Mouse (Mus musculus): ENCODE data around the gene Sar1b. TPM values are rescaled to one million over a fixed set of nuclear protein-coding genes. Genes with fewer than 3 reads are reported as not detected.

The Sar1b gene
- polyA plus RNA-seq, 1 experiment: 61.7 TPM

GRCm38 (mm10) chr11:51817756-51818155, 54.3 kb downstream of the Sar1b start:
- TF ChIP-seq REST (IDR thresholded peaks at IDR 0.05; ENCODE audit: insufficient read depth, insufficient read length): no peak
- TF ChIP-seq TCF12 (IDR thresholded peaks at IDR 0.05; ENCODE audit: insufficient read depth, poor library complexity, severe bottlenecking): no peak
- TF ChIP-seq MYOG (IDR thresholded peaks at IDR 0.05; ENCODE audit: control insufficient read depth in 1 of 3, insufficient read depth in 1 of 3, insufficient read length in 2 of 3, low read depth in 2 of 3): no peak
- TF ChIP-seq USF1 (IDR thresholded peaks at IDR 0.05; ENCODE audit: low read depth): no peak
- no peak for TF ChIP-seq SRF (IDR thresholded peaks at IDR 0.05; ENCODE audit: control insufficient read depth, insufficient read length, low read depth)
- TF ChIP-seq E2F4 (IDR thresholded peaks at IDR 0.05; ENCODE audit: insufficient read depth): no peak
- TF ChIP-seq MYOD1 (IDR thresholded peaks at IDR 0.05; ENCODE audit: control insufficient read depth in 1 of 3, insufficient read length in 2 of 3, low read depth in 2 of 3): no peak
- no peak for TF ChIP-seq POLR2AphosphoS2 (IDR thresholded peaks at IDR 0.05; ENCODE audit: insufficient read length, low read depth)
- TF ChIP-seq MAX (IDR thresholded peaks at IDR 0.05; ENCODE audit: low read depth): no peak
- no peak for TF ChIP-seq CEBPB (IDR thresholded peaks at IDR 0.05; ENCODE audit: insufficient read depth, poor library complexity, severe bottlenecking)
- no peak for TF ChIP-seq POLR2A (IDR thresholded peaks at IDR 0.05; ENCODE audit: insufficient read length, low read depth)
- no peak for TF ChIP-seq TCF3 (IDR thresholded peaks at IDR 0.05; ENCODE audit: insufficient read length, low read depth)
- no peak overlapping the region for H3K4me3 ChIP-seq
- no peaks in the 10 kb centered on the region for H3K36me3 ChIP-seq (ENCODE audit: control insufficient read depth, insufficient read depth)
- no peaks in the 10 kb centered on the region for H3K27me3 ChIP-seq (ENCODE audit: control insufficient read depth, insufficient read depth, insufficient read length)
- no peak overlapping the region for H3ac ChIP-seq (ENCODE audit: control insufficient read depth, insufficient read length)
- no peaks in the 10 kb centered on the region for H3K79me2 ChIP-seq (ENCODE audit: control insufficient read depth, insufficient read depth)
- no peak overlapping the region for H3K4me2 ChIP-seq (ENCODE audit: low read depth)

- Histone ChIP-seq H3ac (ENCODE audit: control insufficient read depth, insufficient read length) (no peak overlapping the region), H3K36me3 (ENCODE audit: control insufficient read depth, insufficient read depth) (no peaks in the 10 kb centered on the region), H3K79me2 (ENCODE audit: control insufficient read depth, insufficient read depth) (no peaks in the 10 kb centered on the region), H3K27me3 (ENCODE audit: control insufficient read depth, insufficient read depth, insufficient read length) (no peaks in the 10 kb centered on the region), H3K4me3 (no peak overlapping the region), H3K4me2 (ENCODE audit: low read depth) (no peak overlapping the region)
- TF ChIP-seq TCF3 (IDR thresholded peaks at IDR 0.05; ENCODE audit: insufficient read length, low read depth): no peak
- TF ChIP-seq MYOD1 (IDR thresholded peaks at IDR 0.05; ENCODE audit: control insufficient read depth in 1 of 3, insufficient read length in 2 of 3, low read depth in 2 of 3): no peak
- no peak for TF ChIP-seq MYOG (IDR thresholded peaks at IDR 0.05; ENCODE audit: control insufficient read depth in 1 of 3, insufficient read depth in 1 of 3, insufficient read length in 2 of 3, low read depth in 2 of 3)
- no peak for TF ChIP-seq MAX (IDR thresholded peaks at IDR 0.05; ENCODE audit: low read depth)
- no peak for TF ChIP-seq POLR2AphosphoS2 (IDR thresholded peaks at IDR 0.05; ENCODE audit: insufficient read length, low read depth)
- TF ChIP-seq E2F4 (IDR thresholded peaks at IDR 0.05; ENCODE audit: insufficient read depth): no peak
- TF ChIP-seq CEBPB (IDR thresholded peaks at IDR 0.05; ENCODE audit: insufficient read depth, poor library complexity, severe bottlenecking): no peak
- no peak for TF ChIP-seq POLR2A (IDR thresholded peaks at IDR 0.05; ENCODE audit: insufficient read length, low read depth)
Observed at GRCm38 (mm10) chr11:51818837-51819236, 55.4 kb downstream of the Sar1b start.

GRCm38 (mm10) chr11:51819964-51820363, 56.5 kb downstream of the Sar1b start:
- Histone ChIP-seq H3K36me3 (ENCODE audit: control insufficient read depth, insufficient read depth) (no peaks in the 10 kb centered on the region), H3ac (ENCODE audit: control insufficient read depth, insufficient read length) (no peak overlapping the region), H3K79me2 (ENCODE audit: control insufficient read depth, insufficient read depth) (no peaks in the 10 kb centered on the region), H3K4me2 (ENCODE audit: low read depth) (no peak overlapping the region), H3K4me3 (no peak overlapping the region), H3K27me3 (ENCODE audit: control insufficient read depth, insufficient read depth, insufficient read length) (no peaks in the 10 kb centered on the region)
- TF ChIP-seq TCF3 (IDR thresholded peaks at IDR 0.05; ENCODE audit: insufficient read length, low read depth) (no peak), E2F4 (IDR thresholded peaks at IDR 0.05; ENCODE audit: insufficient read depth) (no peak), CEBPB (IDR thresholded peaks at IDR 0.05; ENCODE audit: insufficient read depth, poor library complexity, severe bottlenecking) (no peak), MAX (IDR thresholded peaks at IDR 0.05; ENCODE audit: low read depth) (no peak), USF1 (IDR thresholded peaks at IDR 0.05; ENCODE audit: low read depth) (no peak), POLR2A (IDR thresholded peaks at IDR 0.05; ENCODE audit: insufficient read length, low read depth) (no peak), REST (IDR thresholded peaks at IDR 0.05; ENCODE audit: insufficient read depth, insufficient read length) (no peak), MYOD1 (IDR thresholded peaks at IDR 0.05; ENCODE audit: control insufficient read depth in 1 of 3, insufficient read length in 2 of 3, low read depth in 2 of 3) (no peak), MYOG (IDR thresholded peaks at IDR 0.05; ENCODE audit: control insufficient read depth in 1 of 3, insufficient read depth in 1 of 3, insufficient read length in 2 of 3, low read depth in 2 of 3) (no peak), POLR2AphosphoS2 (IDR thresholded peaks at IDR 0.05; ENCODE audit: insufficient read length, low read depth) (no peak), TCF12 (IDR thresholded peaks at IDR 0.05; ENCODE audit: insufficient read depth, poor library complexity, severe bottlenecking) (no peak), SRF (IDR thresholded peaks at IDR 0.05; ENCODE audit: control insufficient read depth, insufficient read length, low read depth) (no peak)

- H3K4me2 ChIP-seq (ENCODE audit: low read depth): no peak overlapping the region
- H3K79me2 ChIP-seq (ENCODE audit: control insufficient read depth, insufficient read depth): no peaks in the 10 kb centered on the region
- H3K27me3 ChIP-seq (ENCODE audit: control insufficient read depth, insufficient read depth, insufficient read length): no peaks in the 10 kb centered on the region
- no peaks in the 10 kb centered on the region for H3K36me3 ChIP-seq (ENCODE audit: control insufficient read depth, insufficient read depth)
- H3ac ChIP-seq (ENCODE audit: control insufficient read depth, insufficient read length): no peak overlapping the region
- no peak overlapping the region for H3K4me3 ChIP-seq
- TF ChIP-seq CEBPB (IDR thresholded peaks at IDR 0.05; ENCODE audit: insufficient read depth, poor library complexity, severe bottlenecking) (peak; percentile 83), POLR2A (IDR thresholded peaks at IDR 0.05; ENCODE audit: insufficient read length, low read depth) (no peak)
Observed at GRCm38 (mm10) chr11:51820861-51821260, 57.4 kb downstream of the Sar1b start.

GRCm38 (mm10) chr11:51822736-51823135, 59.2 kb downstream of the Sar1b start:
- TF ChIP-seq MAX (IDR thresholded peaks at IDR 0.05; ENCODE audit: low read depth): no peak
- no peak for TF ChIP-seq POLR2A (IDR thresholded peaks at IDR 0.05; ENCODE audit: insufficient read length, low read depth)
- no peak for TF ChIP-seq MYOG (IDR thresholded peaks at IDR 0.05; ENCODE audit: control insufficient read depth in 1 of 3, insufficient read depth in 1 of 3, insufficient read length in 2 of 3, low read depth in 2 of 3)
- no peak for TF ChIP-seq POLR2AphosphoS2 (IDR thresholded peaks at IDR 0.05; ENCODE audit: insufficient read length, low read depth)
- no peak for TF ChIP-seq TCF12 (IDR thresholded peaks at IDR 0.05; ENCODE audit: insufficient read depth, poor library complexity, severe bottlenecking)
- TF ChIP-seq TCF3 (IDR thresholded peaks at IDR 0.05; ENCODE audit: insufficient read length, low read depth): no peak
- TF ChIP-seq E2F4 (IDR thresholded peaks at IDR 0.05; ENCODE audit: insufficient read depth): no peak
- no peak for TF ChIP-seq SRF (IDR thresholded peaks at IDR 0.05; ENCODE audit: control insufficient read depth, insufficient read length, low read depth)
- no peak for TF ChIP-seq REST (IDR thresholded peaks at IDR 0.05; ENCODE audit: insufficient read depth, insufficient read length)
- no peak for TF ChIP-seq MYOD1 (IDR thresholded peaks at IDR 0.05; ENCODE audit: control insufficient read depth in 1 of 3, insufficient read length in 2 of 3, low read depth in 2 of 3)
- no peak for TF ChIP-seq USF1 (IDR thresholded peaks at IDR 0.05; ENCODE audit: low read depth)
- no peak for TF ChIP-seq CEBPB (IDR thresholded peaks at IDR 0.05; ENCODE audit: insufficient read depth, poor library complexity, severe bottlenecking)
- Histone ChIP-seq H3K4me3 (no peak overlapping the region), H3ac (ENCODE audit: control insufficient read depth, insufficient read length) (no peak overlapping the region), H3K36me3 (ENCODE audit: control insufficient read depth, insufficient read depth) (peaks cover 7% of the 10 kb centered on the region), H3K27me3 (ENCODE audit: control insufficient read depth, insufficient read depth, insufficient read length) (no peaks in the 10 kb centered on the region), H3K79me2 (ENCODE audit: control insufficient read depth, insufficient read depth) (no peaks in the 10 kb centered on the region), H3K4me2 (ENCODE audit: low read depth) (peak overlapping the region; percentile 23)
